ENCODE assay signal across 8 mouse cellular contexts in the genomic region with DNA sequence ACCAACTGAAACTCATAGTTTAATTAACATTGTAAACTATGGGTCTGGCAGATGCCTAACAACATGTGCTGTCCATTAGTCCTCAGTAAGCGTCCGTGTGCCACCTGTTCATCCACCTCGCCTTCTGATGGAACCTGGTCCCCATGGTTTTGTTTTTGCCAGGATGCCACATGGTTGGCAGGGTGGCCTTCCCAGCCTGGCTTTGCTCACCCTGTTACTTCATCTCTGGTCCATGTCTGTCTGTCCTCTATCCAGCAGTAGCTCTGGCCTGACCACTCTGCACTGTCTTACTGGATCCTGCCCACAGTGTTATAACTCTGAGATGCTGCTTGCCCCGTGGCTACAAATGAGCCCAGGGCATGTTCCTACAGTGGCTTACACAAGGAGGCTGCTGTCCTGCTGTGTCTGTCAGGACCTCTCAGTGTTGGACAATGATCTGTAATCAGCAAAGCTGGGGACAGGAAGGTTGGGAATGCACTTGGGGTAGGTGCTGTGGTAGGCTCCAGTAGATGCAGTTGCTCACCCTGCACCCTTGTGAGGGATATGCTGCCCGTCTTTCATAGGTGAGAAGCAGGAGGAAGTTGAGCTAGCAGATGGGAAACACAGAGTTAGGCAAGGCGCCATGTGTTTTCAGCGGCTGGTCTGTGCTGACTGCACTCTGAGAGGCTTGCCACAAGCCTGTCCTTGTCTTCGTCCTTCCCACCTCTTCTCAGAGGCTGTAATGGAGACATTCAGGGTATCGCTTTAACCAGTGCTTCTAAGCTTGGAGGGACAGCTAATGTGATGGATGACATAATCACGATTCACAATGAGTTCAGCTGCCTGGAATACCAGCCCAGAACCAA.
A peak's percentile ranks its signal among the peaks of the same experiment; 100 is the strongest.
DNase-seq lines count a peak whose midpoint lies in the region; ATAC-seq and TF ChIP-seq lines count a peak whose summit lies in the region.

No protein-coding gene starts in this region.

- no peak overlapping the region for H3K4me3 ChIP-seq in forebrain, embryonic 10.5 days
- no peak overlapping the region for H3K4me3 ChIP-seq in forebrain, embryonic 11.5 days (ENCODE audit: low read depth, low read length)
- no peak overlapping the region for H3K4me3 ChIP-seq in kidney, adult 2 months (ENCODE audit: insufficient read depth, low read depth, low read length)
- H3K4me3 ChIP-seq in midbrain, embryonic 11.5 days (ENCODE audit: low read depth, low read length), result no peak overlapping the region

- H3K27me3 ChIP-seq in forebrain, embryonic 10.5 days (ENCODE audit: poor library complexity, severe bottlenecking), result no peaks in the 10 kb centered on the region
- H3K27me3 ChIP-seq in forebrain, embryonic 11.5 days (ENCODE audit: control insufficient read depth, insufficient read depth, low read length), result no peaks in the 10 kb centered on the region
- no peaks in the 10 kb centered on the region for H3K27me3 ChIP-seq in kidney, adult 2 months (replicated peaks; ENCODE audit: control insufficient read depth, insufficient read depth, low read length)
- H3K27me3 ChIP-seq in midbrain, embryonic 11.5 days (ENCODE audit: control insufficient read depth, insufficient read depth, low read length), result no peaks in the 10 kb centered on the region

- H3K9me3 ChIP-seq in forebrain, embryonic 10.5 days, result no peaks in the 10 kb centered on the region
- H3K9me3 ChIP-seq in forebrain, embryonic 11.5 days (ENCODE audit: control insufficient read depth, low read length), result no peaks in the 10 kb centered on the region
- H3K9me3 ChIP-seq in midbrain, embryonic 11.5 days (ENCODE audit: control insufficient read depth, low read length), result no peaks in the 10 kb centered on the region

- ATAC-seq in forebrain, embryonic 11.5 days (replicated peaks; ENCODE audit: low FRiP score), result no peak
- peak; percentile 43 for ATAC-seq in common myeloid progenitor, adult 5-6 weeks (replicated peaks; ENCODE audit: low read depth, poor library complexity, severe bottlenecking)
- no peak for ATAC-seq in midbrain, embryonic 11.5 days (ENCODE audit: low FRiP score)

- no peak overlapping the region for H3K4me2 ChIP-seq in forebrain, embryonic 11.5 days (ENCODE audit: low read depth, low read length, severe bottlenecking)
- no peak overlapping the region for H3K4me2 ChIP-seq in midbrain, embryonic 11.5 days

- 86% methylated on average over 10 of the region's 10 CpGs for WGBS in forebrain, embryonic 10.5 days
- WGBS in forebrain, embryonic 11.5 days, result 79% methylated on average over 10 of the region's 10 CpGs
- 83% methylated on average over 10 of the region's 10 CpGs for WGBS in kidney, adult 2 months
- 87% methylated on average over 10 of the region's 10 CpGs for WGBS in midbrain, embryonic 11.5 days

- TF ChIP-seq POLR2A in kidney, adult 2 months (IDR thresholded peaks at IDR 0.05; ENCODE audit: low read depth, low read length), result no peak

- H3K27ac ChIP-seq in forebrain, embryonic 10.5 days, result peak overlapping the region; percentile 16; the same call in 1 of the 2 replicates
- H3K27ac ChIP-seq in forebrain, embryonic 11.5 days (ENCODE audit: low read depth, low read length), result no peak overlapping the region
- H3K27ac ChIP-seq in kidney, adult 2 months (ENCODE audit: insufficient read depth, low read depth, low read length), result no peak overlapping the region
- H3K27ac ChIP-seq in midbrain, embryonic 11.5 days (ENCODE audit: low read depth, low read length), result no peak overlapping the region

- no peak for DNase-seq in forebrain, embryonic 10.5 days (ENCODE audit: extremely low spot score, low spot score)
- DNase-seq in forebrain, embryonic 11.5 days (ENCODE audit: low spot score), result no peak
- peak; percentile 32 to 70 for DNase-seq in layer of hippocampus, adult 8-10 months (ENCODE audit: low spot score in 2 of 2)
- peak; percentile 64 for DNase-seq in right cerebral cortex, postnatal 25 days
- no peak for DNase-seq in c-Kit-positive CD71-positive TER-119-positive erythroid progenitor cells, embryonic 14.5 days (ENCODE audit: low spot score)
- DNase-seq in kidney, adult 2 months, result no peak
- DNase-seq in midbrain, embryonic 11.5 days (ENCODE audit: low spot score, missing footprints), result no peak

- TF ChIP-seq CTCF in kidney, adult 2 months (conservative IDR thresholded peaks at IDR 0.05; ENCODE audit: insufficient read depth, insufficient read length, low read depth, low read length), result no peak

- H3K4me1 ChIP-seq in forebrain, embryonic 10.5 days, result peaks cover 25% of the 10 kb centered on the region
- peaks cover 7% of the 10 kb centered on the region; the same call in 1 of the 2 replicates for H3K4me1 ChIP-seq in forebrain, embryonic 11.5 days (replicated peaks; ENCODE audit: control insufficient read depth, insufficient read depth, low read length)
- no peaks in the 10 kb centered on the region for H3K4me1 ChIP-seq in kidney, adult 2 months (ENCODE audit: control insufficient read depth, insufficient read depth, low read length)
- H3K4me1 ChIP-seq in midbrain, embryonic 11.5 days (ENCODE audit: control insufficient read depth, insufficient read depth, low read length), result 0 out of 2 replicates have a peak, but pooled peaks cover 2% of the 10 kb centered on the region

- H3K9ac ChIP-seq in forebrain, embryonic 11.5 days (ENCODE audit: low read length), result no peak overlapping the region
- no peak overlapping the region for H3K9ac ChIP-seq in midbrain, embryonic 11.5 days (ENCODE audit: low read length)

- H3K36me3 ChIP-seq in forebrain, embryonic 10.5 days (replicated peaks), result no peaks in the 10 kb centered on the region
- H3K36me3 ChIP-seq in forebrain, embryonic 11.5 days (ENCODE audit: control insufficient read depth, insufficient read depth, low read length), result no peaks in the 10 kb centered on the region
- no peaks in the 10 kb centered on the region for H3K36me3 ChIP-seq in kidney, adult 2 months (ENCODE audit: control insufficient read depth, insufficient read depth, low read length)
- H3K36me3 ChIP-seq in midbrain, embryonic 11.5 days (ENCODE audit: control insufficient read depth, insufficient read depth, low read length), result no peaks in the 10 kb centered on the region

Comparison
In these comparisons a context has a peak if more than half of its experiments do, and no peak if none do; other contexts are left out.
1. DNase-seq: peak in layer of hippocampus, adult 8-10 months (2 of 2) and right cerebral cortex, postnatal 25 days (single experiment); none in forebrain, embryonic 10.5 days (single experiment), forebrain, embryonic 11.5 days (single experiment), c-Kit-positive CD71-positive TER-119-positive erythroid progenitor cells, embryonic 14.5 days (single experiment), kidney, adult 2 months (single experiment) and midbrain, embryonic 11.5 days (single experiment).